Mouse (Mus musculus): Measurements from ENCODE around the gene Gm11096. TPM values are rescaled to one million over a fixed set of nuclear protein-coding genes. Genes with fewer than 3 reads are reported as not detected.

Gene Gm11096
- total and polyA plus RNA-seq, 2 experiments: not detected

DNA sequence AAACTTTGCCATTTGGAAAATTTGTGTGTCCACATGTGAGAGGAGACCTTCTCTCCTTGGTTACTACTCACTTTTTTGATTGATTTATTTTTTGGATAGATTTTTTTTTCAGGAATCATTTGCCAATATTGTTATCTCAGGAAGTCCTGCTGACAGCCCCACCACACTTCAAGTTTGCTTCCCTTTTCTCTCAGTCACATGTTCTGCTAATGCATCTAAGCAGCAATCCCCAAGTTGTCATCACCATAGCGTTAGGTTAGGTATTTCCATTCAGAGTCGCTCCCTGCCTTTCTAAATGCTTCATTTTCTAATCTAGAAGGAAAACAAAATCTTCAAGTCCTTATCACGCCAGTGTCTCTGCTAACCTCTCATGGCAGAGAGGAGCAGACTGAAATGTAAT is 17.8 kb downstream of the Gm11096 start:
- Histone ChIP-seq H3K79me2 (ENCODE audit: control insufficient read depth, insufficient read depth, low read length) (no peaks in the 10 kb centered on the region), H3K9ac (ENCODE audit: low read depth, low read length) (no peak overlapping the region), H3K4me3 (ENCODE audit: insufficient read depth, low read depth, low read length) (no peak overlapping the region), H3K27ac (replicated peaks; ENCODE audit: insufficient read depth, low read depth, low read length) (no peak overlapping the region), H3K36me3 (ENCODE audit: control insufficient read depth, insufficient read depth, low read length) (no peaks in the 10 kb centered on the region), H3K27me3 (ENCODE audit: control insufficient read depth, insufficient read depth, low read length) (no peaks in the 10 kb centered on the region), H3K4me1 (ENCODE audit: control insufficient read depth, insufficient read depth, low read length) (no peaks in the 10 kb centered on the region)
- DNase-seq (ENCODE audit: extremely low read depth, low read depth, low spot score): no peak
- TF ChIP-seq POLR2A (IDR thresholded peaks at IDR 0.05; ENCODE audit: extremely low read depth, insufficient read depth, low read length) (no peak), CTCF (IDR thresholded peaks at IDR 0.05; ENCODE audit: low read depth, low read length) (no peak)
- 74% methylated on average over 3 of the region's 3 CpGs for WGBS

DNA sequence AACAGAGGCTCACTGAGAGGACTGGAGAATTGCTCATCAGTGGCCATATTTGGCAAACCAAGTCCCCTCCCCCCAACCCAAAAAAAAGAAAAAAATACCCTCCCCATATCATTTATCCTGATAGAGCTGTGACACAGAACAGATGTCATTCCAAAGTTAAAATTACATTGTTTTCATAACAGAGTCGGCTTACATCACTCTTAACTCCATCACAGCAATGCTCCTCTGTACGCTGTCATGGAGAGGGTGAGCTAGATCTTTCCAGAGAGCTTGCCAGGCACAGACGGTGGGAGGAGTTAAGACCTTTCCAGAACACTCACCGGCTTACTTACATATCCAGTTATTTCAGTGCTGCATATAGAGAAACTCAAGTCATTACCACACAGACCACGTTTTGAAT is 27.4 kb downstream of the Gm11096 start:
- no peaks in the 10 kb centered on the region for H3K27me3 ChIP-seq (ENCODE audit: control insufficient read depth, insufficient read depth, low read length)
- no peaks in the 10 kb centered on the region for H3K4me1 ChIP-seq (ENCODE audit: control insufficient read depth, insufficient read depth, low read length)
- no peak for DNase-seq (ENCODE audit: extremely low read depth, low read depth, low spot score)
- no peak for TF ChIP-seq CTCF (IDR thresholded peaks at IDR 0.05; ENCODE audit: low read depth, low read length)
- no peak for TF ChIP-seq POLR2A (IDR thresholded peaks at IDR 0.05; ENCODE audit: extremely low read depth, insufficient read depth, low read length)
- H3K27ac ChIP-seq (replicated peaks; ENCODE audit: insufficient read depth, low read depth, low read length): no peak overlapping the region
- H3K79me2 ChIP-seq (ENCODE audit: control insufficient read depth, insufficient read depth, low read length): no peaks in the 10 kb centered on the region
- H3K9ac ChIP-seq (ENCODE audit: low read depth, low read length): no peak overlapping the region
- no peaks in the 10 kb centered on the region for H3K36me3 ChIP-seq (ENCODE audit: control insufficient read depth, insufficient read depth, low read length)
- H3K4me3 ChIP-seq (ENCODE audit: insufficient read depth, low read depth, low read length): no peak overlapping the region
- WGBS: 84% methylated on average over 5 of the region's 5 CpGs

DNA sequence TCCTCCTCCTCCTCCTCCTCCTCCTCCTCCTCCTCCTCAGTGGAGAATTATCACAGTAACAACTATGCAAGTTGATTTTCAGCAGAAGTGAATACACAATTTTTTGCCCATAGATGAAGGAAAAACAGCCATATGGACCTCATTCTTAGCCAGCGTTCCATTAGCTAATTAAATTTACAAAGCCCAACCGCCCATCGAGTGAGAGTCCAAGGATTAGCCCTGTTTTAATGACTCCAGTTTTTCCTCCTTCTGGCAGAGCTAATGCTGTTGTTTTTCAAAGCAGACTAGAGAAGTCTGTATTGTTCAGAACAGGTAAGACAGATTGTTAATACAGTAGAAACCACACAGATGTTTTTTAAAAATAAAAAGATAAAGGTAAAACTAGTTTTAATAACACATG is 31.8 kb downstream of the Gm11096 start:
- WGBS: 83% methylated on average over 3 of the region's 3 CpGs
- Histone ChIP-seq H3K4me3 (ENCODE audit: insufficient read depth, low read depth, low read length) (no peak overlapping the region), H3K4me1 (ENCODE audit: control insufficient read depth, insufficient read depth, low read length) (no peaks in the 10 kb centered on the region), H3K27me3 (ENCODE audit: control insufficient read depth, insufficient read depth, low read length) (no peaks in the 10 kb centered on the region), H3K79me2 (ENCODE audit: control insufficient read depth, insufficient read depth, low read length) (no peaks in the 10 kb centered on the region), H3K9ac (ENCODE audit: low read depth, low read length) (no peak overlapping the region), H3K27ac (replicated peaks; ENCODE audit: insufficient read depth, low read depth, low read length) (no peak overlapping the region), H3K36me3 (ENCODE audit: control insufficient read depth, insufficient read depth, low read length) (no peaks in the 10 kb centered on the region)
- no peak for DNase-seq (ENCODE audit: extremely low read depth, low read depth, low spot score)
- TF ChIP-seq POLR2A (IDR thresholded peaks at IDR 0.05; ENCODE audit: extremely low read depth, insufficient read depth, low read length) (no peak), CTCF (IDR thresholded peaks at IDR 0.05; ENCODE audit: low read depth, low read length) (no peak)

DNA sequence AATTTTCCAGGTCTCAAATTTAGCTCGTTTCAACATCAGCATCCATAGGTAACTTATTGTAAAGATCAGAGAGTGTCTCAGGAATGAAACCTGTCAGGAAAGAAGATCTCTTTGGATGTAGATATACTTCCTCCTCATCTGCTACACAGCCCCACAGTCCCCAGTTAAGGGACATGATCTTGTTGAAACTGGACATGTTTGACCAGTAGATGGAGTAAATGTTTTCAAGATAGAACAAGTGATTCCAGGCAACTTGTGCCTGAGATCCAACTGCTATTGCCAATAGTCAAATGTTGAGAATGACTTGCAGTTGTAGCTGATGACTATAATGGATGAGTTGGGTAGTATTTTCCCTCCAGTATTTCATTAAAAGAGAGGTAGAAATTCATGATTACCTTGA is 35.9 kb downstream of the Gm11096 start:
- Histone ChIP-seq H3K4me1 (ENCODE audit: control insufficient read depth, insufficient read depth, low read length) (no peaks in the 10 kb centered on the region), H3K4me3 (ENCODE audit: insufficient read depth, low read depth, low read length) (no peak overlapping the region), H3K27me3 (ENCODE audit: control insufficient read depth, insufficient read depth, low read length) (no peaks in the 10 kb centered on the region), H3K27ac (replicated peaks; ENCODE audit: insufficient read depth, low read depth, low read length) (no peak overlapping the region), H3K79me2 (ENCODE audit: control insufficient read depth, insufficient read depth, low read length) (no peaks in the 10 kb centered on the region), H3K9ac (ENCODE audit: low read depth, low read length) (no peak overlapping the region), H3K36me3 (ENCODE audit: control insufficient read depth, insufficient read depth, low read length) (no peaks in the 10 kb centered on the region)
- TF ChIP-seq CTCF (IDR thresholded peaks at IDR 0.05; ENCODE audit: low read depth, low read length): no peak
- TF ChIP-seq POLR2A (IDR thresholded peaks at IDR 0.05; ENCODE audit: extremely low read depth, insufficient read depth, low read length): no peak
- 58% methylated on average over 1 of the region's 1 CpGs for WGBS
- DNase-seq (ENCODE audit: extremely low read depth, low read depth, low spot score): peak; percentile 8

DNA sequence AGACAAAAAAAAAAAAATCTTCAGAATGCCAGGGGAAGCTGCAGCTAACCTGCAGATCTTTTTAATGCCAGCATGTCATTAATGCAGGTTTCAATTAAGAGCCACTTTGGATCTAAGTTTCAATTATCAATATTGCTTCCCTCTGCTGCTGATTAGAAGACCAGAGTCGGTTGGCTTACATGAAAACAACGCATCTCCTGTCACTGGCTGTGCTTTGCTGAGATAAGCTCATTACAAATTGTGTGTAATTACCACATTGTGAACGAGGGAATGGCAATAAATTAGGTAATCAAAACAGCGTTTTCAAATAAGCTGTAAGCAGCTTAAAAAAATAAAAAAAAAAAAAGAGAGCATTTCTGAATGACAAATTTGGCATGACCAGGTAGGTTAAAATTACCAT is 38.2 kb downstream of the Gm11096 start:
- WGBS: 71% methylated on average over 4 of the region's 4 CpGs

DNA sequence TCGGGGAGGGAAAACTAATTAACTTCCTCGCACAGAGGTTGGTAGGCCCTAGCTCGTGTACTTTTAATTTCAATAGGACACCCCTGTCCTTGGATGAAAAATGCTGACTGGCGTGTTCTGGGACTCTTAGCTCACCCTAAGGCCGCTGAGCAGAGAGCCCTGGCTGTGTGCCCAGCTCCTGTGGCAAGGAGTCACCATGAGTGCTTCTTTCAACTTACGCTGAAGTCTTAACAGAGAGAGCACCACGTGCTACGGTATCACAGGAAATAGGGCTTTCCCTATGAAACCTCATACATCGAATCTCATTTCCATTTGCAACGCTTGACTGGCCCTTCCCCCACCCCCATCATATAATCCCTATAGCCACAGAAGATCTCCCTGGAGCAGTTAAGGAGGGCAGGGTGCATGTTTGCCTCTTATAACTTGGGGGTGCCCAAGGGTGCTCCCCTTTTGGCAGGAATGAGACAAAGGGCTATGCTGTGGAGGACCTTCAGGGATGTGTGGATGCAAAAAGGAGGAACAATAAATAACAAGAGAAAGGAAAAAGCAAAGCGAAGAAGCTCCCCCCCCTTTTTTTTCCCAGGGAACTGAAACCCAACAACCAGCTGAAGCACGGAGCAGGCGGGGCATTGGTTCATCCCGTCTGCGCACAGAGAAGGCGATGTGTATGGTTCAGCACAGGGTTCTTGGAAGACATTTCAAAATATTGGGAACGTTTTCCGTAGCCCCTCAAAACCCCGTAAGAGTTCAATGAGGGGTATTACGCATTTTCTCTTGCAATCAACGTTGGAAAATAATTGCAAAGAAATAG is 39.0 kb downstream of the Gm11096 start:
- no peaks in the 10 kb centered on the region for H3K4me1 ChIP-seq (ENCODE audit: control insufficient read depth, insufficient read depth, low read length)
- WGBS: 78% methylated on average over 21 of the region's 21 CpGs
- H3K79me2 ChIP-seq (ENCODE audit: control insufficient read depth, insufficient read depth, low read length): no peaks in the 10 kb centered on the region
- peak; percentile 17 for DNase-seq (ENCODE audit: extremely low read depth, low read depth, low spot score)
- no peaks in the 10 kb centered on the region for H3K36me3 ChIP-seq (ENCODE audit: control insufficient read depth, insufficient read depth, low read length)
- H3K4me3 ChIP-seq (ENCODE audit: insufficient read depth, low read depth, low read length): no peak overlapping the region
- H3K9ac ChIP-seq (ENCODE audit: low read depth, low read length): no peak overlapping the region
- no peak overlapping the region for H3K27ac ChIP-seq (replicated peaks; ENCODE audit: insufficient read depth, low read depth, low read length)
- TF ChIP-seq CTCF (IDR thresholded peaks at IDR 0.05; ENCODE audit: low read depth, low read length) (no peak), POLR2A (IDR thresholded peaks at IDR 0.05; ENCODE audit: extremely low read depth, insufficient read depth, low read length) (no peak)
- no peaks in the 10 kb centered on the region for H3K27me3 ChIP-seq (ENCODE audit: control insufficient read depth, insufficient read depth, low read length)

More for the DNA sequence above, 38.2 kb downstream of the Gm11096 start:
- Histone ChIP-seq H3K4me3 (ENCODE audit: insufficient read depth, low read depth, low read length) (no peak overlapping the region), H3K9ac (ENCODE audit: low read depth, low read length) (no peak overlapping the region), H3K27ac (replicated peaks; ENCODE audit: insufficient read depth, low read depth, low read length) (no peak overlapping the region), H3K4me1 (ENCODE audit: control insufficient read depth, insufficient read depth, low read length) (no peaks in the 10 kb centered on the region), H3K79me2 (ENCODE audit: control insufficient read depth, insufficient read depth, low read length) (no peaks in the 10 kb centered on the region), H3K36me3 (ENCODE audit: control insufficient read depth, insufficient read depth, low read length) (no peaks in the 10 kb centered on the region), H3K27me3 (ENCODE audit: control insufficient read depth, insufficient read depth, low read length) (no peaks in the 10 kb centered on the region)
- no peak for DNase-seq (ENCODE audit: extremely low read depth, low read depth, low spot score)
- TF ChIP-seq POLR2A (IDR thresholded peaks at IDR 0.05; ENCODE audit: extremely low read depth, insufficient read depth, low read length) (no peak), CTCF (IDR thresholded peaks at IDR 0.05; ENCODE audit: low read depth, low read length) (no peak)
